Mouse (Mus musculus): ENCODE measurements around the gene Camk2d. TPM values are rescaled to one million over a fixed set of nuclear protein-coding genes. Genes with fewer than 3 reads are reported as not detected.
A peak's percentile ranks its signal among the peaks of the same experiment; 100 is the strongest.

Gene Camk2d
- polyA plus RNA-seq, 1 experiment from 2014 or later, result 42.6 TPM

DNA sequence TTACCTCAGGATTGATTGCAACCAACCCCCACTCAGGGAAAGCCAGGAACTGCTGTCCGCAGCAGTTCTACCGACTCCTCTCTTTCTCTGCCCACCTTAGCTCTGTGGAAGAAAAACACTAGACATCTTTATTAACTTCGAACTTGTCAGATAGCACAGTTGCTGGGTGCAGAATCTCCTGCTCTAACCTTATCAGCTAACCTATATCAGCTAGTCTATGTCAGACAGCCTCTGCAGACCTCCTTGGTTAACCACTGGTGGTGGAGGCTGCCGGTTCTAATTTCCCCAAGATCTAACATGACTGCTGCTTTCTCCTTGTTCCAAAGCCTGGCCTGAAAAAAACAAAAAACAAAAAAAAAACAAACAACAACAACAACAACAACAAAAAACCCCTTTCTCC is 85.9 kb downstream of the Camk2d start:
- no peaks in the 10 kb centered on the region for H3K9me3 ChIP-seq (ENCODE audit: control insufficient read depth)
- no peak overlapping the region for H3K4me3 ChIP-seq (ENCODE audit: low read depth, low read length)
- 69% methylated on average over 4 of the region's 4 CpGs for WGBS
- H3K27ac ChIP-seq (ENCODE audit: low read depth, low read length), result no peak overlapping the region
- no peaks in the 10 kb centered on the region for H3K27me3 ChIP-seq (replicated peaks; ENCODE audit: control insufficient read depth, insufficient read depth, low read length)
- TF ChIP-seq CTCF (IDR thresholded peaks at IDR 0.05; ENCODE audit: low read depth), result no peak
- no peak overlapping the region for H3K9ac ChIP-seq (ENCODE audit: low read depth, low read length)
- H3K4me1 ChIP-seq (replicated peaks; ENCODE audit: control insufficient read depth, insufficient read depth, low read length), result no peaks in the 10 kb centered on the region
- H3K4me2 ChIP-seq (replicated peaks; ENCODE audit: low read depth), result no peak overlapping the region
- no peak for ATAC-seq
- H3K36me3 ChIP-seq (ENCODE audit: control insufficient read depth, insufficient read depth), result no peaks in the 10 kb centered on the region

DNA sequence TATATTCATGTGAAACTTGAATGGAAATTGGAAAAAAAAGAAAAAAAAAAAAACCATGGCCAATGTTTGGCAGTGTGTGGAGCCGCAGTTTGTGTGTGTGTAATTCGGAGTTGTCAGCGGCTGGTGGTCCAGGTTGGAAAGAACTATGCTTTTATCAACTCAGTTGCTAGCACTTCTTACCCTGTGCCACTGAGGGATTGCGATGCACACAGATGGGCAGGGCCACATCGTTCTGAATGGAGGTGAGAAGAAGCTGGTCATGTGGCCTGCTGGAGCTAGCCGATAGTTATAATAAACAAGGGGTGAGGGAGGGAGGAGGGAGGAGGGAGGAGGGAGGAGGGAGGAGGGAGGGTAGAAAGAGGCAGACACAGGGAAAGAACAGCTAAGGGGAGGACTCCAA is 89.3 kb downstream of the Camk2d start:
- no peak for TF ChIP-seq CTCF (IDR thresholded peaks at IDR 0.05; ENCODE audit: low read depth)
- no peak overlapping the region for H3K4me2 ChIP-seq (replicated peaks; ENCODE audit: low read depth)
- peak; percentile 38; the same call in 1 of the 2 replicates for ATAC-seq
- no peak overlapping the region for H3K4me3 ChIP-seq (ENCODE audit: low read depth, low read length)
- H3K9ac ChIP-seq (ENCODE audit: low read depth, low read length), result no peak overlapping the region
- H3K9me3 ChIP-seq (ENCODE audit: control insufficient read depth), result no peaks in the 10 kb centered on the region
- no peaks in the 10 kb centered on the region for H3K36me3 ChIP-seq (ENCODE audit: control insufficient read depth, insufficient read depth)
- H3K27ac ChIP-seq (ENCODE audit: low read depth, low read length), result no peak overlapping the region
- H3K4me1 ChIP-seq (replicated peaks; ENCODE audit: control insufficient read depth, insufficient read depth, low read length), result no peaks in the 10 kb centered on the region
- no peaks in the 10 kb centered on the region for H3K27me3 ChIP-seq (replicated peaks; ENCODE audit: control insufficient read depth, insufficient read depth, low read length)
- WGBS, result 63% methylated on average over 6 of the region's 6 CpGs

DNA sequence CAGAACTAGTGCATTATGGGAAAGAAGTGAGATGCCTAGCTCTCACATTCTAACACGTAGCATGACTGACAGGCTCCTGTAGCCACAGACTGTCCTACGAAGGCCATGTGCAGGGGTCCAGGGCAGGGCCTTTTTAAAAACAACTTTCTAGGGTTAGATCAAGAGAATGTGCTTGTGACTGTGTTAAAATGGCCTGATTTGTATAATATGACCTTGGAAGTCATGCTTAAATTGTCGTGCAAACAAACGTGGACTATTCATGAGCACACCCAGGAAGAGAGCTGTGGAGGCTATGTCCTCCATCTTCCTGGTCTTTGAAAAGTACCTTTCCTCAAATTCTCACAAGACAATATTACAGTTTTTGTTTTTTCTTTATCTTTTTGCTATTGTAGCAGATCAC is 91.0 kb downstream of the Camk2d start:
- Histone ChIP-seq H3K27ac (ENCODE audit: low read depth, low read length) (no peak overlapping the region), H3K4me1 (replicated peaks; ENCODE audit: control insufficient read depth, insufficient read depth, low read length) (no peaks in the 10 kb centered on the region), H3K36me3 (ENCODE audit: control insufficient read depth, insufficient read depth) (no peaks in the 10 kb centered on the region), H3K9ac (ENCODE audit: low read depth, low read length) (no peak overlapping the region), H3K9me3 (ENCODE audit: control insufficient read depth) (no peaks in the 10 kb centered on the region), H3K27me3 (replicated peaks; ENCODE audit: control insufficient read depth, insufficient read depth, low read length) (no peaks in the 10 kb centered on the region), H3K4me2 (replicated peaks; ENCODE audit: low read depth) (no peak overlapping the region), H3K4me3 (ENCODE audit: low read depth, low read length) (no peak overlapping the region)
- TF ChIP-seq CTCF (IDR thresholded peaks at IDR 0.05; ENCODE audit: low read depth), result no peak
- 78% methylated on average over 4 of the region's 4 CpGs for WGBS
- no peak for ATAC-seq

DNA sequence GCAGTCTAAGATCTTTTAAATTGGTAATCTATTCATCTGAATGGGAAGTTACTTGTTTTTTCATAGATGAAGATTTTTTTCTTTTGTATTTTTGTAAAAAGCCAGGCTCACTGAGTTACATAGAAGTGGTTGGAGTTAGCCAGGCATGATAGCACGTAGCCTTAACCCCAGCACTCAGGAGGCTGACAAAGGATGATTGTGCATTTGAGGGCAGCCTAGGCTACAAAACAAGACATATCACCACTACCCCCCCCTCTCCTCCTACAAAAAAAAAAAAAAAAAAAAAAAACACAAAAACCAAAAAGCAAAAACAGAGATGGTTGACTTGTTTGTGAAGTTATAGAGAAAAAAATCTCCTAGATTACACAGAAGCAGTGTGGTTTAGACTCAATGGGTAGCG is 92.4 kb downstream of the Camk2d start:
- H3K4me3 ChIP-seq (ENCODE audit: low read depth, low read length), result no peak overlapping the region
- H3K9ac ChIP-seq (ENCODE audit: low read depth, low read length), result no peak overlapping the region
- ATAC-seq, result no peak
- H3K4me1 ChIP-seq (replicated peaks; ENCODE audit: control insufficient read depth, insufficient read depth, low read length), result peaks cover 6% of the 10 kb centered on the region
- H3K9me3 ChIP-seq (ENCODE audit: control insufficient read depth), result no peaks in the 10 kb centered on the region
- H3K36me3 ChIP-seq (ENCODE audit: control insufficient read depth, insufficient read depth), result no peaks in the 10 kb centered on the region
- H3K27ac ChIP-seq (ENCODE audit: low read depth, low read length), result no peak overlapping the region
- 98% methylated on average over 2 of the region's 2 CpGs for WGBS
- TF ChIP-seq CTCF (IDR thresholded peaks at IDR 0.05; ENCODE audit: low read depth), result no peak
- H3K27me3 ChIP-seq (replicated peaks; ENCODE audit: control insufficient read depth, insufficient read depth, low read length), result no peaks in the 10 kb centered on the region
- H3K4me2 ChIP-seq (replicated peaks; ENCODE audit: low read depth), result no peak overlapping the region

DNA sequence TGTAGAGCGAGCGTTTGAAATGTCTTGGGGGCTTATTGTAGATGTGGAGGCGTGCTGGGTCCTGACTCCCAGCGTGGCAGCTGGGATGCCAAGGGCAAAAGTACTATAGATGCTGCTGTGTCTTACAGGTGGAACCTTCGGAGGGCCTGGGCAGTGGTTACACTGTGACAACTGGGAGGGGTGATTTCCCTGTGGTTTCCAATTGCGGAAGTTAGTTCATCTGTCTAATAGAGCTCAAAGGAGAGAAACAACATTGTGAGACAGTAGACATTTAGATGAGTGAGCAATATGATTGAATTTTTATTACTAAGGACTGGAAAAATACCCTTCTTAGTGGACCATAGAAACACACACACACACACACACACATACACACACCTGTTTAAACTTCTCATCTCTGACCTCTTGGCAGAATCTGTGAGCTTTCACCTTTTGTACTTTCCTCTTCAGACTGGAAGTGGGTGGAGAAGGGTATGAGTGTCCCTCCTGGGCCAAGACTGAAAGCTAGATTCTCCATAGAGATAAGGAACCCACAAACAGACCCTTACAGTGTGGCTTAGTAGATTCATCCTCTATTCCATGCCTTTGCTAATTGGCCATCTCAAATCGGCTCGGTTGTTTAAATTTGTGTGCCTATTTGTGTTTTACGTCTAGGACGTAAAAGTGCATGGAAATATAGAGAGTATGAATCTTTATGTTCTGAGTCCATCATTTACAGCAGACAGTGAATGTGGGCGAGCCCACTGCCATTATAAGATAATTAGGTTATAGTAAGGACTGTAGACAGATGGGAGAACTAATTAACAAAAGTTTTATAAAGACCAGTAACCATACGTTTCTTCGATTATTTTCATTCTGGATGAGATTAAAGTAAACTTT is 94.8 kb downstream of the Camk2d start:
- no peaks in the 10 kb centered on the region for H3K27me3 ChIP-seq (replicated peaks; ENCODE audit: control insufficient read depth, insufficient read depth, low read length)
- no peak overlapping the region for H3K4me2 ChIP-seq (replicated peaks; ENCODE audit: low read depth)
- TF ChIP-seq CTCF (IDR thresholded peaks at IDR 0.05; ENCODE audit: low read depth), result no peak
- no peak for ATAC-seq
- no peak overlapping the region for H3K4me3 ChIP-seq (ENCODE audit: low read depth, low read length)
- peaks cover 11% of the 10 kb centered on the region for H3K4me1 ChIP-seq (replicated peaks; ENCODE audit: control insufficient read depth, insufficient read depth, low read length)
- H3K27ac ChIP-seq (ENCODE audit: low read depth, low read length), result no peak overlapping the region
- no peak overlapping the region for H3K9ac ChIP-seq (ENCODE audit: low read depth, low read length)
- WGBS, result 81% methylated on average over 13 of the region's 13 CpGs
- no peaks in the 10 kb centered on the region for H3K36me3 ChIP-seq (ENCODE audit: control insufficient read depth, insufficient read depth)
- H3K9me3 ChIP-seq (ENCODE audit: control insufficient read depth), result no peaks in the 10 kb centered on the region

DNA sequence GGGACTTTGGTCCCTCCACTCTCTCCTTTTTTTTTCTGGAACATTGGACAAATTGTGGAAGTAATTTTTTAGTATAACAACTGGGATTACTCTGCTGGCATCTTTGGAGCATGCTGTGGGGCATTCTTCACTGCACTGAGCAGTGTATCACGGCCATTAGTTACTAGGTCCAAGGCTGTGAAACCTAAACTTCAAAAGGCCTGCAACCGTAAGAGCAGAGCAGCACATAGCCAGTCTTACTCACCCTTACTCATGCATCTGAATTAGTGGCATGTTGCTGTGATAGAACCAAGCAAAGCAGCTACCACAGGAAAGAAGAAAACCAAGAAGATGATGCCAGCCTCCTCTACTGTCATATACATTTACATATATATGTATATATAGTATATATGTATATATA is 95.5 kb downstream of the Camk2d start:
- Histone ChIP-seq H3K27ac (ENCODE audit: low read depth, low read length) (no peak overlapping the region), H3K4me3 (ENCODE audit: low read depth, low read length) (no peak overlapping the region), H3K27me3 (replicated peaks; ENCODE audit: control insufficient read depth, insufficient read depth, low read length) (no peaks in the 10 kb centered on the region), H3K4me2 (replicated peaks; ENCODE audit: low read depth) (no peak overlapping the region), H3K36me3 (ENCODE audit: control insufficient read depth, insufficient read depth) (no peaks in the 10 kb centered on the region), H3K4me1 (replicated peaks; ENCODE audit: control insufficient read depth, insufficient read depth, low read length) (peaks cover 11% of the 10 kb centered on the region), H3K9me3 (ENCODE audit: control insufficient read depth) (no peaks in the 10 kb centered on the region), H3K9ac (ENCODE audit: low read depth, low read length) (no peak overlapping the region)
- no peak for TF ChIP-seq CTCF (IDR thresholded peaks at IDR 0.05; ENCODE audit: low read depth)
- WGBS, result 80% methylated on average over 2 of the region's 2 CpGs
- ATAC-seq, result no peak

All from intestine, postnatal 0 days (tissue).